Mouse (Mus musculus) lung, adult 18-20 months (tissue): Measurements from ENCODE around the gene Lrrc47.
A peak's percentile ranks its signal among the peaks of the same experiment; 100 is the strongest.

ENCODE experiments used
- DNase-seq, 2 experiments: peaks; one replicate each; pipeline ENCODE4 v3.0.0; 2022; ENCODE audit warnings: mixed read lengths in 2 of 2

Gene Lrrc47

GRCm38 (mm10) chr4:154011646-154012089 lies at the start of gene Lrrc47:
Gene Lrrc47, plus strand, starts transcription at chr4:154011731.
- DNase-seq: peak; percentile 83 to 86

GRCm38 (mm10) chr4:153962631-153963030 lies 48.9 kb upstream of the Lrrc47 start:
- no peak for DNase-seq

GRCm38 (mm10) chr4:153966651-153967050 lies 44.9 kb upstream of the Lrrc47 start:
- no peak for DNase-seq

GRCm38 (mm10) chr4:153967556-153967955 lies 44.0 kb upstream of the Lrrc47 start:
- DNase-seq: no peak

- no peak for DNase-seq
Measured at GRCm38 (mm10) chr4:153968063-153968462, 43.5 kb upstream of the Lrrc47 start.

GRCm38 (mm10) chr4:153974431-153975291 lies 36.9 kb upstream of the Lrrc47 start, which contains the start of the genes Dffb and Cep104:
Gene Dffb, minus strand, starts transcription at chr4:153975126.
Gene Cep104, plus strand, starts transcription at chr4:153975194.
- peak; percentile 92 to 93 for DNase-seq

GRCm38 (mm10) chr4:153975292-153975662 lies 36.3 kb upstream of the Lrrc47 start:
- no peak for DNase-seq

GRCm38 (mm10) chr4:153975768-153976167 lies 35.8 kb upstream of the Lrrc47 start:
- no peak for DNase-seq

- no peak for DNase-seq
Measured at GRCm38 (mm10) chr4:153979243-153979642, 32.3 kb upstream of the Lrrc47 start.

GRCm38 (mm10) chr4:153980470-153980869 lies 31.1 kb upstream of the Lrrc47 start:
- DNase-seq: no peak

- no peak for DNase-seq
Measured at GRCm38 (mm10) chr4:153992715-153993114, 18.8 kb upstream of the Lrrc47 start.

GRCm38 (mm10) chr4:153993505-153993904 lies 18.0 kb upstream of the Lrrc47 start:
- DNase-seq: no peak

GRCm38 (mm10) chr4:154005488-154005887 lies 6.0 kb upstream of the Lrrc47 start:
- no peak for DNase-seq

- no peak for DNase-seq
Measured at GRCm38 (mm10) chr4:154006264-154006663, 5.3 kb upstream of the Lrrc47 start.

GRCm38 (mm10) chr4:154007759-154008158 lies 3.8 kb upstream of the Lrrc47 start:
- peak; percentile 76 to 81 for DNase-seq

- no peak for DNase-seq
Measured at GRCm38 (mm10) chr4:154010907-154011645, 455 bp upstream of the Lrrc47 start.

GRCm38 (mm10) chr4:154012132-154012882 lies 776 bp downstream of the Lrrc47 start:
- no peak for DNase-seq

- DNase-seq: no peak
Measured at GRCm38 (mm10) chr4:154015476-154015875, 3.9 kb downstream of the Lrrc47 start.

- peak; percentile 63 to 67 for DNase-seq
Measured at GRCm38 (mm10) chr4:154019571-154019970, 8.0 kb downstream of the Lrrc47 start.

GRCm38 (mm10) chr4:154021432-154021831 lies 9.9 kb downstream of the Lrrc47 start:
- DNase-seq: peak in 1 of 2 experiments; percentile 44

- DNase-seq: peak; percentile 88 to 94
Measured at GRCm38 (mm10) chr4:154022407-154022806, 10.9 kb downstream of the Lrrc47 start.

- no peak for DNase-seq
Measured at GRCm38 (mm10) chr4:154022844-154023243, 11.3 kb downstream of the Lrrc47 start.
